Mouse (Mus musculus) myocyte (in vitro differentiated cells): ENCODE measurements around the gene Lgals7.

Experiments used
- CEBPB ChIP-seq: IDR thresholded peaks from 2 replicates; pipeline ENCODE4 v1.6.1; 2011; ENCODE audit warnings: mild to moderate bottlenecking, moderate library complexity; ENCODE audit not compliant: poor library complexity, insufficient read depth, severe bottlenecking
- E2F4 ChIP-seq: IDR thresholded peaks from one replicate; pipeline ENCODE4 v1.6.1; 2011; ENCODE audit warnings: mild to moderate bottlenecking, control low read depth, moderate library complexity; ENCODE audit not compliant: insufficient read depth
- MAX ChIP-seq: IDR thresholded peaks from one replicate; pipeline ENCODE4 v1.6.1; 2011; ENCODE audit warnings: low read depth, mild to moderate bottlenecking, control low read depth
- MYOD1 ChIP-seq, 3 experiments: IDR thresholded peaks; one replicate each; pipeline ENCODE4 v1.6.1; 2011; ENCODE audit warnings: control low read depth in 2 of 3, low read depth in 2 of 3, mild to moderate bottlenecking in 2 of 3, moderate library complexity in 1 of 3; ENCODE audit not compliant: insufficient read length in 2 of 3, control insufficient read depth in 1 of 3
- POLR2A ChIP-seq: IDR thresholded peaks from one replicate; pipeline ENCODE4 v1.6.1; 2011; ENCODE audit warnings: low read depth, mild to moderate bottlenecking, control low read depth, moderate library complexity; ENCODE audit not compliant: insufficient read length
- POLR2AphosphoS2 ChIP-seq: IDR thresholded peaks from one replicate; pipeline ENCODE4 v1.6.1; 2011; ENCODE audit warnings: low read depth, control low read depth; ENCODE audit not compliant: insufficient read length
- REST ChIP-seq: IDR thresholded peaks from one replicate; pipeline ENCODE4 v1.6.1; 2011; ENCODE audit warnings: mild to moderate bottlenecking, control low read depth, moderate library complexity; ENCODE audit not compliant: insufficient read depth, insufficient read length
- TCF12 ChIP-seq: IDR thresholded peaks from one replicate; pipeline ENCODE4 v1.6.1; 2011; ENCODE audit warnings: mild to moderate bottlenecking, control low read depth; ENCODE audit not compliant: poor library complexity, insufficient read depth, severe bottlenecking
- USF1 ChIP-seq: IDR thresholded peaks from one replicate; pipeline ENCODE4 v1.6.1; 2011; ENCODE audit warnings: low read depth, mild to moderate bottlenecking, control low read depth, moderate library complexity

DNA sequence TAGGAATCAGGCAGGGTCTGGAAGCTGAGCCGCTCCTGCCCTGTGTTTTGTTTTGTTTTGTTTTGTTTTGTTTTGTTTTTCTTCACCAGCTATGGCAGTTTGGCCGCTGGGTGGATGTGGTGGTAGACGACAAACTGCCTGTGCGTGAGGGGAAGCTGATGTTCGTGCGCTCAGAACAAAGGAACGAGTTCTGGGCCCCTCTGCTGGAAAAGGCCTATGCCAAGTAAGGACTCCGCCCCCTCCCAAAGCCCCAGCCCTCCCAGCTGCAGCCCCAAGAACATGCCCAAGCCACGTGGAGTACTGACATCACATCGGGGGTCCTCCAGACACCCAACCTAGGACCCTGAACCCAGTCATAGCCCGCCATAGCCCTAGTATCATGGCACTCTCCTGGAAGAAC is 19.4 kb downstream of the Lgals7 start:
- TF ChIP-seq MAX (no peak), POLR2A (no peak), CEBPB (no peak), E2F4 (no peak), POLR2AphosphoS2 (no peak), REST (no peak), MYOD1 (IDR thresholded peaks at IDR 0.05; ENCODE audit: control insufficient read depth in 1 of 3, insufficient read length in 2 of 3, low read depth in 2 of 3) (no peak), USF1 (no peak), TCF12 (no peak)
